Mouse (Mus musculus) cerebellum, postnatal 36 days (tissue): ENCODE measurements around the gene Tube1.

ENCODE experiments used
- DNase-seq, 2 experiments: peaks; one replicate each; pipeline ENCODE4 v3.0.0; 2021 to 2022; ENCODE audit warnings: mixed read lengths in 2 of 2

The Tube1 gene

DNA sequence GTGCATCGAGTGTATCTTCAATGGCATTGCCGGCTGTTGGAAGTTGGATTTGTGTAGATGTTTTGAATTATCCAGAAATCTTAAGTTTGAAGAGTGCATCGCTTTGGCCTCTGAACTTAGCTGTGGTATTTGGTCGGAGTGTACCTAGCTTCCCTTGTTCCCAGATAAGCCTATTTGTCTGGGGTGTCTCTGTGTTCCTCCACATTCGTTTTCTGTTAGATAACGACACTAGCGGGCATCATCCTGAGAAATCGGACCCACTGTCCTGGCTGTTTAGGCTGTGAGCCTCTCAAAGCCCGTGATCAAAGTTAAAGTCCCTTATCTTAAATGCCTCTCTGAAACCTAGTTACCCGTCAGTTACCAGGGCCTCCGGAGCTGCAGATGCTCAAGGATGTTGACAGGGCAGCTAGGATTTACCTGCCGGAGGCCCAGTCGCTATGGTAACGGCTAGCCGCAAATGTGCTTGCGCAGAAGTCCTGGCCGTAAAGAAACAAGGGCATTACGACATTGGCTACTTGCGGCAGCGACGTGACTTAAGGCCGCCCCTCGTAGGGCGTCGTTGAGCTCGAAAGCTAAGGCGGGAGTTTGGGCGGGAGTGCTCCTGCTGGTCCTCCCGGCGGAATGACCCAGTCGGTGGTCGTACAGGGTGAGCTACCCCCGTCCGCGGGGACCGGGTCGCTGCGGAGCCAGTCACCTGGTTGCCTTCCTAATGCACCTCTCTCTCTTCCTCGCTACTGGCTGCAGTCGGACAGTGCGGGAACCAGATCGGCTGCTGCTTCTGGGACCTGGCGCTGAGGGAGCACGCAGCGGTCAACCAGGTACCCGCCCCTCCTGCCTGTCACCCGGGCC, at the start of gene Tube1, which contains the start of gene Fam229b:
Gene Tube1 (plus strand): TSS at position 515 of the 849 bp plus-strand sequence.
Gene Fam229b (minus strand): TSS at position 453 of the 849 bp plus-strand sequence.
- DNase-seq: peak; percentile 90 to 94

DNA sequence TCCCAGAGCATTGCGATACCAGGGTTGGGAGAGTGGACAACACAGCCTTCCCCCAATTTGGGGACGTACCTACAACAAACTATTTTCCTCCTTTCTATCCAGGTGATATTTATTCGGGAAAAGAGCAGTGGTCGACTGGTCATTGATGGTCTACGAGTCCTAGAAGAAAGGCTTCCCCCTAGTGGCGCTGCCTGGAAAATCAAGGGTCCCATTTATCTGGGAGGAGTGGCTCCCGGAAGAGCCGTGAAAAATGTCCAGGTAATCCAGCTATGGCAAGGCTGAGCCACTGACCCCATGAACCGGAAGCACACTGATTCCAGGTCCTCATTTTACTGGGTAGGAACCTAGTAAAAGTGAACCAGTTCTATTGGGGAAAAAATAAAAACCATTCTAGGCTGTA, 36.8 kb upstream of the Tube1 start:
- DNase-seq: peak; percentile 8 to 10

DNA sequence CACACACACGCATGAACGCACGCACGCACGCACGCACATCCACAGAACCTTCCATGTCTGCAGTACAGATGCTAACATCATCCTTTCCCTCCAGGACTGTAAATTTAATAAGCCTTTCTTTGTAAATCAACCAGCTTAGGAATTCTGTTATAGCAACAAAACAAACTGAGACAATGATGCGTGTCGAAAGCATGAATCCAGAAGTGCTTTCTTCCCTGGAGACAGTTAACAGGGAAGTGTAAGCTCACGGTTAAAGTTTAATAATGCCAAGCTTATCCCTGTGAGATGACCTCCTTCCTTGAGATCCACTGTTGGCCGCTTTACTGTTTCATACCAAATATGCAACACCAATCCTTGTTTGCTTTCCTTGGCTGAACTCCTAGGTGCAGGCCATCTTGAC, 35.0 kb upstream of the Tube1 start:
- no peak for DNase-seq

DNA sequence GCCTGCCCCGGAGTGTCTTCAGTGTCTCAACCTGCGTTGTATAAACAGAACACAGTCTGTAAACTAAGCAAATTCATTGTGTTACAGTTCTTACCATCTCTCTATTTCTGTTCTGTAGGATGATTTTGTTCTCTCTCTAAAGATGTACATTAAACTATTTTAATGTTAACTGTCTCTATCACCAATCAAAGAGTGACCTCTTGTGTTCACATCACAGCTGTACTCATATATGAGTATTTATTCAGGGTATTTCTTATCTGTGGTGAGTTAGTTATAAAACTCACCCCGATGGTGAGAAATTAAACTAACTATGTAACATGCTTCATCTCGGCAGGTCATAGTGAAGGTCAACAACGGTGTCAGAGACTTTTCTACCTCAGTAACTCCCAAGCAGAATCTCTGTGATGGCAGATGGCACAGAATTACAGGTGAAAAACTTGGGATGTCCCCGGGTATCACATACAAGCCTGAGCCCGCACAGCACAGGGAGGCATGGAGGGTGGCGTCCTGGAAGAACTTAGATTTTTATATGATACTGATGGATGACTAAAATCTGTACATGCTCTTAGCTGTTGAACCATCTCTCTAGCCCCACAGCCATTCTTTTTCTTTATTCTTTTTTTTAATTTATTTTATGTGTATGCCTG, 28.9 kb upstream of the Tube1 start:
- DNase-seq: no peak

DNA sequence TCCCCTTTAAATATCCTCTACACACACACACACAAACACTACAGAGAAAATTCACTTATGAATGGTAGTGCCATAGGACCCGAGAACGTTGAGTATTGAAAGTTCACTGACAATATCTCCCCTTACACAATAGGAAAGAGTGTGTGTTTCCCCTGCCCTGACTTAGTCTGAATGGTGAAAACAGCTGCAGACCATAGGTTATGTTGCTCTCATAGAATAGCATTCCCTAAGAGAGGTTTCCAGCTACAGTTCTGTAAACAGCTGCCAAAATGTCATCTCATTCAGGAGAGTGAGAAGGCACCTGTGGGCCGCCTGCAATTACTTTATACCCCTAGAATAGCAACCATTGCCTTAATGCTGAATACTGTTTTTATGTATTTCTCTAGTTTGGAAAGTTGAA, 27.4 kb upstream of the Tube1 start:
- no peak for DNase-seq

DNA sequence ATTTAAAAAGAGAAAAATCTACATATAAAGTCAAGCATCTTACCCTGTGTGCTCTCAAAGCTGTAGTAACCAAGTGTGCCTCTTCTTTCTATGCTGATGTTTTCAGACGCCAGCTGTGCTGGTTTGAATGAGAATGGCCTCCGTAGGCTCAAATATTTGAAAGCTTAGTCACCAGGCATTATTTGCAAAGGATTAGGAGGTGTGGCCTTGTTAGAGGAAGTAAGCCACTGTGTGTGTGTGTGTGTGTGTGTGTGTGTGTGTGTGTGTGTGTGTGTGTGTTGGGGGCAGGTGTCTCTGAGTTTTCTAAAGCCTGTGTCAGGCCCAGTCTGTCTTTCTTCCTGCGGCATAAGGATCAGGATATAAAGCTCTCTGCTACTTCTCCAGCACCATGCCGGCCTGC, 26.8 kb upstream of the Tube1 start:
- no peak for DNase-seq

DNA sequence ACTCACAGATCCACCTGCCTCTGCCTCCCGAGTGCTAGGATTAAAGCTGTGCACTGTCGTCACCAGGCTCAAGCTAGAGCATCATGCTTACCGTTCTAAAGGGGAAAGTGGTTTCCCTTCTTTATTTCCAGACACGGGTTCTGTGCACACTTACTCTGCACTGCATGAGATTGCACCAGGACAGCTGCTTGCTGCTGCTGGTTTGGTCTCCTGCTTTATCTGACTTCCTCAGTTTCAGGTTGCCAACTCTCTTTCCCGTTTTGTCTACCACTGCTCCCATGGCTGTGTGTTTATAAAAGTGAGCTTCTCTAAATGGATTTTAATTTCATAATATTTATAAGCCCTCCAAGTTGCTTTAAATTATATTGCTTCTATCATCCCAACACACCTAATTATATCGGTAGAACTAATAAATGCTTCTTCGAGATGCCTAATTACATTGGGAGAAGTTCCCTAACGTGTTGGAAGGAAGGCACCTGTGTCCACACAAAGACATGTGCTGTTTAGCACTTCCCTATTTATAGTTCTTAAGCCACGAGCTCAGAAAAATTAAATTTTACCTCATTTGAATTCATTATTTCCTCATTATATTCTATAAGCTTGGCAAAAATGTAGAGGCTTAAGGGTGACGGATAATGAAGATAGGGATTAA, 24.8 kb upstream of the Tube1 start:
- no peak for DNase-seq

DNA sequence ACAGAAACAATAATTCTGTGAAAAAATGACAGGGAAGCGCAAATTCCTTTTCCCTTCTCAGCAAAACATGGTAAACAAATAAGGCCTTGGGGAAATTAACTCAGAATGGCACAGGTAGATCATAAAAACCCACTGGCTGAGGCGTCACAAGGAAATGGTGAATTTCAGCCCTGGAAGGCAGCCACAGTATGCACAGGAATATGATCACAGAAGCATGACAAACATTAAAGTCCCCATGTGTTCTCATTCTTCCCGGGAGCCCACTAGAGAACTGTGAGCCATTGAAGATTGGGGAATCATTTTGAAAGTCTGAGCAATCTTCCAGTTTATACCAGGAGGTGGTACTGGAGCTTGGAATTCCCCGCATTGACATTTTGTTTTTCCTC, 24.3 kb upstream of the Tube1 start:
- no peak for DNase-seq

DNA sequence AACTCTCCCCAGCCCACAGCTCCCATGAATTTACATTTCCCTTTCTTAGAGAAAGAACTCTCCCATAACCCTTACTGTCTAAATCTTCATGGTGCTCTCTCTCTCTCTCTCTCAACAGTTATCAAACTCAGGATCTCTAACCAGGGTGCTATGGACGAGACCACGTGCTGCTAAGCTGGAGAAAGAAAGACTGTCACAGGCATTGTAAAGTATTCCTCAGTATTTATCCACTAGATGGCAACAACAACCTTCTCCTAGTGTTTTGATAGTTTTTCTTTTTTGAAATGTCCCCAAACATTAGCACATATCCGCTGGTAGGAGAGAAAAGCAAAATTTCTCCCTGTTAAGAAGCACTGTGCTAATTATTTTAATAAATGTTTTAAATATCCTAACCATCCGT, 12.4 kb upstream of the Tube1 start:
- DNase-seq: no peak

DNA sequence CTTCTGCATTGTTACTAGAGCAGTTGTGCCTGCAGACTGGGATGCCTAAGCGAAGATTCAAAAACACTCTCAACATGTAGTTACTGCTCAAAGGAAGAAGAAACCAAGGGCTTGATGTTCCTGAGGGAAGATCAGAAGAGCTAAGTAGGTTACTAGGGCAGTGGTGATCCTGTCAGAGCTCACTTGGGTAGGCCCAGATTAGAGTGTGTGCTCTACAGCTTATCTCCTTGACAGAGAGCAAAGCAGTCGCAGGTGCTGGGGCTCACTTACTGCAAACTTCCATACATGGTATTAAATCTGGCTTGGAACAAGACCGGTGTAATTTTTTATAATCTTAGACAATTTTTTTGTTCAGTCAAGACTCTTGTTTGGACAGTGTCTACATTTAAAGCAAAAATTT, 4.0 kb downstream of the Tube1 start:
- no peak for DNase-seq

DNA sequence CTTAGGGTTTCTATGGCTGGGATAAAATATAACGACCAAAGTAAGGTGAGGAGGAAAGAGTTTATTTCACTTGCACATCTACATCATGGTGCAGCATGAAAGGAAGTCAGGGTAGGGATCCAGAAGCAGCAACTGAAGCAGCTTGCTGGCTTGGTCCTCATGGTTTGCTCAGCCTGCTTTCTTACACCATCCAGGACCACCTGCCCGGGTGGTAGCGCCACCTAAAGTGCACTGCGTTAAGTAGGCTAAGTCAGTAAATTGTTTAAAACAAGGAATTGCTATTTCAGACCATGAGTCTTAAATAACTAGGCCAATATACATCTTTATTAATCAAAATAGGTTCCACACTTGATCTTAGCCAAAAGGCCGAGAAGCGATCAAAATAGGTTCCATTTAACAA, 5.0 kb downstream of the Tube1 start:
- no peak for DNase-seq

DNA sequence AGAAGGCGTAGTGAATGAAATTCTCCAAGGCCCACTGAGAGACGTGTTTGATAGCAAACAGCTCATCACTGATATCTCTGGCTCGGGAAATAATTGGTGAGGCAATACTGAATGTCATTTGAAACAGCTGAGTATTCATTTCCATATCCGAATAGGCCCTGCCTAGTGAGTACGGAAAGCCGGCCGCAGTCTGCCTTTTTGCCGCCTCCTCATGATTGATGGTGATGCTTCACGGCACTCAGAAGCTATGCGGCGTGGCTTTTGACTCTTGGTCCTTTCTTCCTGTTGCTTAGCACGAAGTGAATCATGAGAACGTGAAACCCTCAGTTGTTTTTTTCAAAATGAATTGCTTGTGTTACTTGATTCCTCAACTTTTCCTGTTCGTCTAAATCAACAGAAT, 7.1 kb downstream of the Tube1 start:
- no peak for DNase-seq

DNA sequence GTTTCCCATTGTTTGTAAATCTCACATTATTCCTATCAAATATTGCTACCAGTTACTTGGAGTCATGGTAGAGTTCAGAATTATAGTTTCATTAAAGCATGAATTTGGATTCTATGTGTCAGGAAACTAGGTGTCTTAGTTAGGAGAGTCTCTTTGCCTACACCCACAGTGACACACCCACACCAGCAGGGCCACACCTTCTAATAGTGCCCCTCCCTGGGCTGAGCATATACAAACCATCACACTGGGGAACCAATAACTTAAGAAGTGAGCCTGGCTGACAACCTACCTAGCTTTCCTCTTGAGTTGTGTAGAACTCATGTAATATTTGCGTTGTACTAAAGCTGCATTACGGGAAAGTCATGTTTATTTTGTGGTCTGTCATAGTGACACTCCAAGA, 7.6 kb downstream of the Tube1 start:
- DNase-seq: no peak

DNA sequence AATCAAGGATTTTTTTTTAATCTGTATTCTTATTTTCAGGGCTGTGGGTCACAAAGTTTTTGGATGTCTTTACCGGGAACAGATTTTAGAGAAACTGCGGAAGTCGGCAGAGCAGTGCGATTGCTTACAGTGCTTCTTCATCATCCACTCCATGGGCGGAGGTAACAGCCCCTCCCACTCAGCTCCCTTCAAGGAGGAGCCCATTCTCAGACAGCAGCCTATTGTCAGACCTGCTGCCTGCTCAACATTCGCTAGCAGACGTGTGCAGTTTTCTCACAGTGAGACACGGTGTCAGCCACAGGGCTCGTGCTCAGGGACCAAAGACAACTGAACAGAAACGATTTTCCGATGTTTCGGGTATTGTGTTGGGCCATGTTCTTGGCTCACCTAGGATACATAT, 8.4 kb downstream of the Tube1 start:
- no peak for DNase-seq

DNA sequence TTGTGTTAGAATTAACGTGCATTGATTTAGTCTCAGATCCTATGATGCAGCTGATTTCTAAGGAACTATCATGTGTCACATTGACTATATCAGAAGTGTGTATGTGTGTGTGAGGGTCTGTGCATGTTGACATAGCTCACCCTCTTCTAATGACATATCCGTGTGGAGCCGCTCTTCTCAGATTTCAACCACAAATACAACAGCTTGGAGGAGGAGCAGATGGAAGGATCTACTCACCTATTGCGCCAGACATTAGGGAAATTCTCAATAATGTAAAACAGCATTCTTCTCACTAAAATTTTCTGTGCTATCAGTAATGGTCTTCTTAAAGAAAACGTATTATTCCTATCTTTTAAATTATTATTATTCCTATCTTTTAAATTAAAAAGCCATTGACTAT, 22.9 kb downstream of the Tube1 start:
- no peak for DNase-seq

DNA sequence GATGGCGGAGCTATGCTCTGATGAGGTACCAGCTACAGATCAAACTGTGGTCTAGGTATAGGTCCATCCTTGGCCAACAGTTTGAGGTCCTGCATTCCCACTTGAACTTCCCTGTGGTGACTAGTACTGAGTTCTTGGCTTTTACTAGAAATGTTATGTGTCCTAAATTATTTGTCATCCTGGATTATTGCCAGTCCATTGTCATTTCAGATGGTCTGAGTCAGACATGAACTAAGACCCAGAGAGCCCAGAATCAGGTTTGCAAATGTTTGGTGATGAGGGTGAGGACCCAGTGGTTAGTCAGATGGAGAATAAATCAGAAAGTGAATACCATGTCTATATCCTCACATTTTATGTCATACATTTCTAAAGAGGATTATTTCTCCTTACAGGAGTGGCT, 23.5 kb downstream of the Tube1 start:
- DNase-seq: no peak

DNA sequence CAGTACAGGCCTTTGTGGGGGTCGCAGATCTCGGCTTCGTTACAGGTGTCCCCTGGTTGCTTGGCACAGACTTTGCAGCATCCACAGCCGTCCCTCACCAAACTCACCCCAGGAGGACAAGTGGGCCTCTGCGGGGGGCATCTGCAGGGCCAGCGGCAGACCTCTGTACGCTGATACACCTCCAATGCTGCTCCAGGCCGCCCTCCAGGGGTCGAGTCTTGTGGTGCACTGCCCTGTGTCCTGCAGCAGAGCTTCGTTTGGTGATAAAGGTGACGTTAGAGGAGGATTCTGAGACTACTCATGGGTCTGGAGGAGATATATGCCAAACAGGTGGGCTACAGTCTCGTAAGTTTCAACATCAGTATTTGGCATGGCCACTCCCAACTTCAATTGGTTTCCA, 24.5 kb downstream of the Tube1 start:
- no peak for DNase-seq

DNA sequence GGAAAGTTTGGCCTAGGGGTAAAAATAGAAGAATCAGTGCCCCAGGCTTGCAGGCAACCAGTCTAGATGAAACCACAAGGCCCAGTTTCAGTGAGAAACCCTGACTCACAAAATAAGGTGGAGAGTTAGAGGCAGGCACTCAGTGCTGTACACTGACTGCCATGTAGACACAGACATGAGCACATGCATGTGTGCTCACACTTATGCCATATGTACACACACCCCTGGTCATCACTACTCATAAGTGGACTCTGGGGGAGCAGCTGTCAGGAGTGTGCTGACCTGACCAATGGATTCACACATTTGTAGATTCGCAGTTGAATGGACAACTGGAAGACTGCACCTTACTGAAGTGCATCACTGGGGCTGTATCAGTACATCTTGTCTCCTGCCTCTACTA, 27.6 kb downstream of the Tube1 start:
- DNase-seq: no peak

DNA sequence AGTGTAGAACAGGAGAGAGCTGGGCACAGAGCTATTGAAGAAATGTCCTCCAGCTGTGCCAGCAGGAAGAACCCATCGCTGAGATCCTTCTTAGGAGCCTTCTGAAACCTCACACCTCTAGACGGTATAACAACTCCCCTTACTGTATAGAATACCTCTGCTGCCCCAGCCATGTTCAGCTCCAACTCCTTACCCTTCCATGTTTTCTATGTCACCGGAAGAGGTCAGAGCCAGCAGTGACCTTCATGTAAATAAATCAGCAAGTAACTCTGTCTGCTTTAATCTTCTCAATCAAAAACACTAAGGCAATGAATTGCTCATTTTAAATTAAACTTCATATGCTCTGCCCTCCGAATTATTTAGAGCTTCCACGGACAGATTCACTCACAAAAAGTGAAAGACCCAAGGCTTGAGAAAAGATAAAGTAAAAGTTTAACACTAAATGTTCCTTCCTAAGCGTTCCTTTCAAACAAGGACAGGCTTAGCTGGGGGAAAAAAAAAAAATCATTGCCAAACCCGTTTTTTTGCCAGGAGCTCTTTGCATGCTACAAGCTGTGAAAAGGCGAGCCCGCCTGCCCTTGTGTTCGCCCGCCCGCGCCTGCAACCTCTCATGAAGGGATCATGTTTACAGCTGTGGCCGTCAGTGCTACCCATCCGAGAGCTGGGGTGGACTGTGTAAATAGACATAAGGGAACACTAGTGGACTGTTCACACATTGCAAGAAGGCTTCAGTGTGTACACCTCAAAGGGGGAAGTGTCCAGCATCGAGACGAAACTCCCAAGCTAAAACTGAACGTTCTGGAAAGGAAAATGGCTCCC, 29.1 kb downstream of the Tube1 start:
- DNase-seq: no peak

DNA sequence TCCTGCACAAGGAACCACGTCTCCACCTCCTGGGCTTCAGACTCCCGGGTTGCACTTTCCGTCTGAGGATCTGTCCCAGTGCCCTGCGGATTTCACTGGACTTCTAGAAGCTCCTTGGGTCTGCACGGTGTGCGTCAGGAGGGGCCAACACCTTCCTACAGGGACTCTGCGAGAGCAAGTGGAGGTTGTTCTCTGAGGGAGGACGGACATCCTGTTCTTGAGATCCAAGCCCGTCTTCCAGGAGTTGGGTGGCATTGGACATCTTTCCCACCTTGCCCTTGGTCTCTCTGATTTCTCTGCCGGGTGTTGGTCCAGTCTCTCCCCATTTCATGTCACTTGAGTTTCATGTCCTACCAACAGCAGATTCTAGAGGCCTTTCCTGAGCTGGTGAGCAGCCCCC, 29.9 kb downstream of the Tube1 start, which contains the start of gene Ccn6:
Gene Ccn6 (minus strand): TSS at position 101 of the 400 bp plus-strand sequence.
- no peak for DNase-seq

DNA sequence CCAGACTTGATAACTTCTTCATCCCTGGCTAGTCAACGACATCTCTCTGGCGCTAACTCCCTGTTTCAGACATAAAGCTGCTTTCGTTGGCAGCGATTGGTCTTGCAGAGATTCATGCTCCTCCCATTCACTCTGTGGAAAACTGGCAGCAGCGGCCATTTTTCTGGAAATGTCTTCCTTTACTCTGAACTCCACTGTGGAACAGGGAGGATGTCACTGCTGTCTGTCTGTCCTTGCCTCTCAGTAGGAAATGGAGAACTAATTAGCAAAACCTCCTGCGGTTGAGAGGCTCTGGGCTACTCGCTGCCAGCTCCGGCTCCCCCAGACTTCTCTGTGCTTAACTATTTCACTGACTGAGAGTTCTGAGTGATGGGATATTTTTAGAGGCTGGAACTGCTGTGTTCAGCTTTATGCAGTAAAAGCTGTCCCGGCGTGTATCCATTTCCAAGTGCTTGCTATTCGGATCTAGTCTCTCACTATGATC, 31.9 kb downstream of the Tube1 start:
- DNase-seq: peak; percentile 43 to 56

DNA sequence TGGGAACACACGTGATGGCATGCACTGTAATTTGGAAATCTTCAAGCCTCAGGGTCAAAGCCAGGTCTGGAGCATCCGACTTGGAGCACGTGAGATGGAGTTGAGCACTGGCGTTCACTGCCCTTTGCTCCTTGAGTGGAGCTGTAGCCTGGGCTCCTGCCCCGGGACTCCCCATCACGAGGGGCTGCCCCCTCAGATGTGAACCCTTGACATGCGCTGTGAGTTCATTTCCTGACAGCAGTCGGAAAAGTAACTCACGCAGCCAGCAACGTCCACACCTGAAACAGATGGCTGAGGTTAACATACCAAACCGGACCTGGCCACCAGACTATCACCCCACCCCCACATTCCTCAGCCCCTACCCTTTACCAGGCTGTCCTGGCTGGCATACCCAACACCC, 33.8 kb downstream of the Tube1 start:
- no peak for DNase-seq

DNA sequence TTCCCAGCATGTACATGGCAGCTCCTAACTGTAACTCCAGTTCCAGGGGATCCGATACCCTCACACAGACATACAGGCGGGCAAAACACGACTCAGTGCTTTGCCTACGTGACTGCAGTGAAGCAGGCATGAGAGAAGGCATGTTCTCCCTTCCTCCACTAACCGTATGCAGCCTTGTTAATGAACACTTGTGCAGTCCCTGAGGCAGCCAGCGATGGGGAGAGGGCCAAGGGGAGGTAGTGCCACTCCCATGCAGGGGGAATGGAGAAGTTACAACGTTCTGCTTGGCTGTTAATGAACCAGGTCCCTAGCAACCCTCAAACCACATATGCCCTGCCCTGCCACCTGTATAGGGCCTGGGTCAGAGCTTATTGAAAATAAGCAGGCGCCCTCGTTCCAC, 35.9 kb downstream of the Tube1 start:
- DNase-seq: no peak
